Mouse (Mus musculus): Measurements from ENCODE around the gene Cd247. TPM values are rescaled to one million over a fixed set of nuclear protein-coding genes. Genes with fewer than 3 reads are reported as not detected.

The Cd247 gene
- polyA plus RNA-seq, 2 experiments, result 0.07 to 0.47 TPM

DNA sequence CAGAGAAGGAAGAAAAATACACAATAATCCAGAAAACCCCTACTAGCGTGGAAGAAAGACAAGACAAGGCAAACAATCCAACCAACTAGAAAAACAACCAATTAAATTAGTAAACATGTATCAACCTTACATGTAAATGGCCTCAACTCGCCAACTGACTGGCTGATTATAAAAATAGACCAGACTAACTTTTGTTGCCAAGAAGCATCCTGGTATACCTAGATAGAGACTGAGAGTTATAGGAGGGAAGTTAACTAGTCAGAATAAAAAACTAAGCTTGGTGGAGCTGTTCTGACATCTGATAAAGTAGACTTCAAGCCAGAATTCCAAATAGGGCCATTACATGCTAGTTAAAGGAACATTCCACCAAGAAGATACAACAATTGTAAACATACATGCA, 136.7 kb downstream of the Cd247 start:
- ATAC-seq (ENCODE audit: insufficient read depth) (no peak), DNase-seq (ENCODE audit: low read depth in 3 of 3, low spot score in 3 of 3) (no peak)
- Histone ChIP-seq H3K4me3 (ENCODE audit: insufficient read depth in 1 of 2, low read depth in 2 of 2, low read length in 2 of 2) (no peak overlapping the region), H3K9me3 (ENCODE audit: control insufficient read depth, low read length) (no peaks in the 10 kb centered on the region), H3K27ac (no peak overlapping the region), H3K36me3 (replicated peaks; ENCODE audit: control insufficient read depth, insufficient read depth, low read depth) (no peaks in the 10 kb centered on the region), H3K4me1 (replicated peaks; ENCODE audit: control insufficient read depth in 2 of 2, insufficient read depth in 2 of 2, low read length in 1 of 2) (no peaks in the 10 kb centered on the region), H3K4me2 (ENCODE audit: low read depth) (no peak overlapping the region), H3K9ac (replicated peaks) (no peak overlapping the region), H3K27me3 (ENCODE audit: control insufficient read depth, insufficient read depth, low read length) (no peaks in the 10 kb centered on the region)
- TF ChIP-seq CTCF (IDR thresholded peaks at IDR 0.05; ENCODE audit: low read depth) (no peak), EP300 (IDR thresholded peaks at IDR 0.05; ENCODE audit: low read depth) (no peak)
- 66% methylated on average over 2 of the region's 2 CpGs for WGBS (ENCODE audit: insufficient replicate concordance)

Other genes with a start within 250 kb of the Cd247 start
- gene Mpzl1, start 154.1 kb upstream of the Cd247 start, polyA plus RNA-seq (2012; rRNA removed), result 18.1 and 19.4 TPM in 2 replicates
- 24.6 and 25.1 TPM in 2 replicates for gene Mpzl1, start 154.1 kb upstream of the Cd247 start, polyA plus RNA-seq (2014; fragmentation: Nextera tagmentation; extraction: Ambion mirVana)
- 3.5 and 4.8 TPM in 2 replicates for gene Rcsd1, start 78.9 kb upstream of the Cd247 start, polyA plus RNA-seq (2012; rRNA removed)
- gene Rcsd1, start 78.9 kb upstream of the Cd247 start, polyA plus RNA-seq (2014; fragmentation: Nextera tagmentation; extraction: Ambion mirVana), result 2.4 and 3.4 TPM in 2 replicates
- 81.8 and 106 TPM in 2 replicates for gene Creg1, start 24.9 kb upstream of the Cd247 start, polyA plus RNA-seq (2012; rRNA removed)
- gene Creg1, start 24.9 kb upstream of the Cd247 start, polyA plus RNA-seq (2014; fragmentation: Nextera tagmentation; extraction: Ambion mirVana), result 369 and 390 TPM in 2 replicates
- gene Pou2f1, start 214.0 kb downstream of the Cd247 start, polyA plus RNA-seq (2012; rRNA removed), result 1.6 and 1.9 TPM in 2 replicates
- 3.9 and 4.2 TPM in 2 replicates for gene Pou2f1, start 214.0 kb downstream of the Cd247 start, polyA plus RNA-seq (2014; fragmentation: Nextera tagmentation; extraction: Ambion mirVana)

Data from liver, embryonic 14.5 days (tissue).